Mouse (Mus musculus) testis, adult 2 months (tissue): Measurements from ENCODE around the gene Otulin.

Experiments used
- CTCF ChIP-seq: fragments of 200-500 bp; IDR thresholded peaks from 2 replicates; pipeline ENCODE4 v1.5.1; 2012; ENCODE audit warnings: low read depth, mild to moderate bottlenecking, inconsistent platforms, low read length, moderate library complexity; ENCODE audit not compliant: control insufficient read depth, insufficient read depth, insufficient replicate concordance
- POLR2A ChIP-seq: fragments of 200-500 bp; IDR thresholded peaks from 2 replicates; pipeline ENCODE4 v1.6.1; 2012; ENCODE audit warnings: low read depth, mild to moderate bottlenecking, inconsistent platforms, low read length, moderate library complexity; ENCODE audit not compliant: control insufficient read depth

DNA sequence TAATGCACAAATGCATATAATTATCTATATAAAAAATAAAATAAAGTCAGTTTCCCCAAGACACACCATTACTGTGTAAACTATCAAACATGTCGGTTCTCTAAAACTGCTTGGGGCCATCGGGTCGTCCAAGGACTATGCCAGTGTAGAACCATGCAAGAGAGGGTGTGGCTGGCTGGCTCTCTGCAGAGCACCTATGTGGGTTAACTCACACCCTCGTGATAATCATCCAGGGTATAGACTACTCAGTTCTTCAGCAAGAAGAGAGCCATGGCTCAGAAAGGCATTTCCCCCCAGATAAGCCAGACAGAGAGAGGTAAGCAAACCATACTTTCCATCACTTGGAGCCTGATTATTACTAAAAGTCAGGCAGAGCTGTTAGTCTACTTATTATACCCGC is 28.6 kb upstream of the Otulin start:
- no peak for TF ChIP-seq CTCF
- TF ChIP-seq POLR2A, result no peak
